Mouse (Mus musculus) CH12.LX (cell line): Measurements from ENCODE around the gene Gm17490. TPM values are rescaled to one million over a fixed set of nuclear protein-coding genes. Genes with fewer than 3 reads are reported as not detected.

Experiments used
- DNase-seq: peaks from one replicate; pipeline ENCODE4 v3.0.0-alpha.2; 2013; ENCODE audit errors: extremely low read depth
- H3K27ac ChIP-seq: 2 replicates; pipeline ENCODE4 v1.5.1; 2012; ENCODE audit warnings: low read depth, mild to moderate bottlenecking, control low read depth, moderate library complexity; ENCODE audit not compliant: insufficient read depth
- H3K27me3 ChIP-seq: replicated peaks from 2 replicates; pipeline ENCODE3; 2012; ENCODE audit warnings: inconsistent platforms
- H3K36me3 ChIP-seq, 2 experiments: replicated peaks in 1 of 2; 2 replicates each; pipeline versions ENCODE3 to v1.6.1; 2012; ENCODE audit warnings: inconsistent platforms in 1 of 2, low read length in 1 of 2, mild to moderate bottlenecking in 1 of 2, mixed read lengths in 1 of 2, moderate library complexity in 1 of 2; ENCODE audit not compliant: control insufficient read depth in 1 of 2, insufficient read depth in 1 of 2
- H3K4me1 ChIP-seq, 2 experiments: 2 replicates each; pipeline ENCODE4 v1.6.1; 2012; ENCODE audit warnings: inconsistent platforms in 1 of 2, moderate library complexity in 1 of 2; ENCODE audit not compliant: insufficient read depth in 2 of 2, control insufficient read depth in 1 of 2
- H3K4me2 ChIP-seq: 2 replicates; pipeline ENCODE4 v1.6.1; 2012; ENCODE audit warnings: low read depth, mild to moderate bottlenecking, control low read depth; ENCODE audit not compliant: poor library complexity, insufficient read depth, severe bottlenecking
- H3K4me3 ChIP-seq, 3 experiments: fragments of 150-350 bp in 1 of 3; sonication (generic) in 1 of 3; replicated peaks in 1 of 3; 2 replicates each; pipeline versions ENCODE3 to v1.5.1; 2011 to 2012; ENCODE audit warnings: low read depth in 2 of 3, low read length in 2 of 3, mild to moderate bottlenecking in 2 of 3, moderate library complexity in 2 of 3, control low read depth in 1 of 3, improper control_type of control experiment in 1 of 3, inconsistent platforms in 1 of 3, mixed read lengths in 1 of 3; ENCODE audit not compliant: poor library complexity in 1 of 3
- H3K79me2 ChIP-seq: replicated peaks from 2 replicates; pipeline ENCODE4 v1.6.1; 2012; ENCODE audit warnings: mild to moderate bottlenecking, moderate library complexity; ENCODE audit not compliant: control insufficient read depth, poor library complexity, insufficient read depth, severe bottlenecking; ENCODE audit errors: extremely low read depth
- H3K9ac ChIP-seq: 2 replicates; pipeline ENCODE4 v1.6.1; 2012; ENCODE audit warnings: low read depth, mild to moderate bottlenecking, control low read depth, moderate library complexity; ENCODE audit not compliant: insufficient read depth
- H3K9me3 ChIP-seq: replicated peaks from 2 replicates; pipeline ENCODE3; 2012; ENCODE audit warnings: low read length, inconsistent platforms, mixed read lengths
- CHD1 ChIP-seq: IDR thresholded peaks from 2 replicates; pipeline ENCODE4 v1.6.1; 2012; ENCODE audit warnings: low read depth, low read length, improper control_type of control experiment, inconsistent platforms
- CHD2 ChIP-seq: IDR thresholded peaks from 2 replicates; pipeline ENCODE4 v1.6.1; 2011; ENCODE audit warnings: low read length, improper control_type of control experiment
- CTCF ChIP-seq, 2 experiments: IDR thresholded peaks in 1 of 2; conservative IDR thresholded peaks in 1 of 2; 2 replicates each; pipeline ENCODE4 v1.5.1; 2011 to 2012; ENCODE audit warnings: low read depth in 2 of 2, low read length in 2 of 2, improper control_type of control experiment in 1 of 2, inconsistent platforms in 1 of 2, mild to moderate bottlenecking in 1 of 2, moderate library complexity in 1 of 2
- E2F4 ChIP-seq: IDR thresholded peaks from 2 replicates; pipeline ENCODE4 v1.6.1; 2011; ENCODE audit warnings: low read depth, low read length, improper control_type of control experiment; ENCODE audit not compliant: insufficient replicate concordance
- ETS1 ChIP-seq: conservative IDR thresholded peaks from 2 replicates; pipeline ENCODE4 v1.6.1; 2012; ENCODE audit warnings: low read depth, mild to moderate bottlenecking, inconsistent platforms, low read length, improper control_type of control experiment, moderate library complexity
- GABPA ChIP-seq: IDR thresholded peaks from 2 replicates; pipeline ENCODE4 v1.6.1; 2012; ENCODE audit warnings: low read depth, low read length, improper control_type of control experiment, inconsistent platforms; ENCODE audit not compliant: insufficient replicate concordance
- JUND ChIP-seq: conservative IDR thresholded peaks from 2 replicates; pipeline ENCODE4 v1.6.1; 2011; ENCODE audit warnings: low read depth, low read length, improper control_type of control experiment
- MAFK ChIP-seq: IDR thresholded peaks from 2 replicates; pipeline ENCODE4 v1.6.1; 2011; ENCODE audit warnings: low read length, improper control_type of control experiment; ENCODE audit not compliant: insufficient replicate concordance
- MAX ChIP-seq: IDR thresholded peaks from 2 replicates; pipeline ENCODE4 v1.6.1; 2011; ENCODE audit warnings: low read length, improper control_type of control experiment
- MAZ ChIP-seq: IDR thresholded peaks from 2 replicates; pipeline ENCODE4 v1.6.1; 2012; ENCODE audit warnings: low read depth, mild to moderate bottlenecking, inconsistent platforms, low read length, improper control_type of control experiment, moderate library complexity
- MEF2A ChIP-seq: IDR thresholded peaks from 2 replicates; pipeline ENCODE4 v1.6.1; 2014; ENCODE audit warnings: low read depth, mild to moderate bottlenecking, inconsistent platforms, low read length, improper control_type of control experiment, borderline replicate concordance
- MXI1 ChIP-seq: IDR thresholded peaks from 2 replicates; pipeline ENCODE4 v1.6.1; 2011; ENCODE audit warnings: mild to moderate bottlenecking, low read depth, low read length, improper control_type of control experiment
- MYC ChIP-seq: IDR thresholded peaks from 2 replicates; pipeline ENCODE4 v1.6.1; 2011; ENCODE audit warnings: low read depth, mild to moderate bottlenecking, improper control_type of control experiment, low read length
- PAX5 ChIP-seq: IDR thresholded peaks from 2 replicates; pipeline ENCODE4 v1.6.1; 2012; ENCODE audit warnings: low read length, inconsistent platforms, mixed read lengths
- POLR2AphosphoS2 ChIP-seq: IDR thresholded peaks from 2 replicates; pipeline ENCODE4 v1.6.1; 2011; ENCODE audit warnings: low read depth, low read length, improper control_type of control experiment
- RAD21 ChIP-seq: IDR thresholded peaks from 2 replicates; pipeline ENCODE4 v1.6.1; 2011; ENCODE audit warnings: low read depth, mild to moderate bottlenecking, low read length, improper control_type of control experiment, moderate library complexity
- SIN3A ChIP-seq: IDR thresholded peaks from 2 replicates; pipeline ENCODE4 v1.6.1; 2012; ENCODE audit warnings: low read length, improper control_type of control experiment, inconsistent platforms
- TCF12 ChIP-seq: IDR thresholded peaks from 2 replicates; pipeline ENCODE4 v1.6.1; 2014; ENCODE audit warnings: low read depth, mild to moderate bottlenecking, inconsistent platforms, low read length, improper control_type of control experiment
- USF2 ChIP-seq: conservative IDR thresholded peaks from 2 replicates; pipeline ENCODE4 v1.6.1; 2011; ENCODE audit warnings: low read depth, low read length, improper control_type of control experiment
- ZC3H11A ChIP-seq: IDR thresholded peaks from 2 replicates; pipeline ENCODE4 v1.6.1; 2012; ENCODE audit warnings: low read depth, mild to moderate bottlenecking, inconsistent platforms, low read length, improper control_type of control experiment
- ZKSCAN1 ChIP-seq: IDR thresholded peaks from 2 replicates; pipeline ENCODE4 v1.6.1; 2012; ENCODE audit warnings: low read depth, inconsistent platforms, low read length, improper control_type of control experiment, borderline replicate concordance
- dilution Hi-C: fragments of 300-500 bp; cut with MboI; formaldehyde crosslinking; loops from 2 replicates; pipeline ENCODE4 v1.14.3; 2020; ENCODE audit warnings: low sequenced_read_pairs; ENCODE audit not compliant: extremely low pct_unique_long_range_greater_than_20kb, extremely low pct_ligation_motif_present
- in situ Hi-C: fragments of 300-500 bp; cut with MboI; formaldehyde crosslinking; loops from 3 replicates; pipeline ENCODE4 v1.14.3; 2019; ENCODE audit warnings: low sequenced_read_pairs, low pct_ligation_motif_present, low pct_unique_long_range_greater_than_20kb, mixed read lengths
- polyA plus RNA-seq: library from polyadenylated mRNA; unstranded; fragments of >175 nt; gene quantifications from 2 replicates; pipeline ENCODE4 v1.2.1, GENCODE M21; 2012; ENCODE audit warnings: low read depth; ENCODE audit not compliant: insufficient read length
- total RNA-seq, 2 experiments: library from RNA; depleted of rRNA; stranded (reverse); fragments of 300-350 nt in 1 of 2; fragments of >200 nt in 1 of 2; gene quantifications; 2 replicates each; pipeline ENCODE4 v1.2.3; 2012 to 2014

Gm17490 gene
- total and polyA plus RNA-seq, 3 experiments: not detected

- TF ChIP-seq RAD21: no peak; the same call in 1 of the 2 replicates
- TF ChIP-seq ETS1: peak; percentile 96
- peak; percentile 83 for TF ChIP-seq MEF2A
- TF ChIP-seq ZKSCAN1: no peak
- TF ChIP-seq MXI1: no peak
- TF ChIP-seq POLR2AphosphoS2: no peak
These were observed 27.3 kb upstream of the Gm17490 start (continued) for GRCm38 (mm10) chr2:11653330-11653729.

GRCm38 (mm10) chr2:11652780-11653179, 26.7 kb upstream of the Gm17490 start:
- peaks cover 4% of the 10 kb centered on the region in 2 experiments for H3K36me3 ChIP-seq
- in situ Hi-C loops (no loop called here), dilution Hi-C loops (no loop called here)
- H3K79me2 ChIP-seq: peaks cover 7% of the 10 kb centered on the region
- H3K4me3 ChIP-seq: no peak overlapping the region
- no peak for DNase-seq
- TF ChIP-seq E2F4 (no peak), ZKSCAN1 (no peak), MAX (no peak), JUND (no peak), USF2 (no peak), MAFK (no peak), MAZ (no peak), CHD1 (no peak), GABPA (no peak), PAX5 (no peak), MYC (no peak), SIN3A (no peak), TCF12 (no peak), CHD2 (no peak), ZC3H11A (no peak), CTCF (conservative IDR thresholded peaks at IDR 0.05 in 1 of 2, IDR thresholded peaks at IDR 0.05 in 1 of 2; ENCODE audit: low read depth in 2 of 2, low read length in 2 of 2) (no peak)
- peaks cover 24 to 71% of the 10 kb centered on the region in 2 experiments for H3K4me1 ChIP-seq
- no peaks in the 10 kb centered on the region for H3K27me3 ChIP-seq
- H3K9ac ChIP-seq: no peak overlapping the region
- H3K9me3 ChIP-seq: no peaks in the 10 kb centered on the region
- peak overlapping the region; percentile 53; the same call in 1 of the 2 replicates for H3K27ac ChIP-seq
- no peak overlapping the region for H3K4me2 ChIP-seq
